Mouse (Mus musculus): ENCODE measurements at regions not wholly inside any gene's neighbourhood (a gene's known extent, or its start where the extent isn't known, plus 50 kb on each side); places are given as distances from the start of the nearest gene placed in this dataset.

GRCm38 (mm10) chr9:115517903-115518302 is 207.7 kb upstream of the Stt3b start:
- H3K4me3 ChIP-seq (replicated peaks; ENCODE audit: extremely low read depth, low read depth, low read length), result no peak overlapping the region
- no peak for DNase-seq
- no peak for TF ChIP-seq POLR2A (IDR thresholded peaks at IDR 0.05; ENCODE audit: borderline replicate concordance, extremely low read depth, low read depth, low read length)
- no peak for TF ChIP-seq CTCF (IDR thresholded peaks at IDR 0.05; ENCODE audit: insufficient read depth, low read length)
- no peaks in the 10 kb centered on the region for H3K4me1 ChIP-seq (ENCODE audit: control insufficient read depth, insufficient read depth, low read length)

- TF ChIP-seq POLR2A (IDR thresholded peaks at IDR 0.05; ENCODE audit: borderline replicate concordance, extremely low read depth, low read depth, low read length) (no peak), CTCF (IDR thresholded peaks at IDR 0.05; ENCODE audit: insufficient read depth, low read length) (no peak)
- WGBS, result 82% methylated on average over 3 of the region's 3 CpGs
- no peak for DNase-seq
- no peaks in the 10 kb centered on the region; the same call in 1 of the 2 replicates for H3K4me1 ChIP-seq (ENCODE audit: control insufficient read depth, insufficient read depth, low read length)
- H3K4me3 ChIP-seq (replicated peaks; ENCODE audit: extremely low read depth, low read depth, low read length), result no peak overlapping the region
Measured at GRCm38 (mm10) chr9:115524161-115524560, 213.9 kb upstream of the Stt3b start.

- H3K4me3 ChIP-seq (replicated peaks; ENCODE audit: extremely low read depth, low read depth, low read length), result no peak overlapping the region
- no peak for DNase-seq
- no peaks in the 10 kb centered on the region; the same call in 1 of the 2 replicates for H3K4me1 ChIP-seq (ENCODE audit: control insufficient read depth, insufficient read depth, low read length)
- WGBS, result 71% methylated on average over 5 of the region's 5 CpGs
- no peak for TF ChIP-seq CTCF (IDR thresholded peaks at IDR 0.05; ENCODE audit: insufficient read depth, low read length)
- no peak for TF ChIP-seq POLR2A (IDR thresholded peaks at IDR 0.05; ENCODE audit: borderline replicate concordance, extremely low read depth, low read depth, low read length)
Measured at GRCm38 (mm10) chr9:115524591-115524990, 214.4 kb upstream of the Stt3b start.

GRCm38 (mm10) chr9:115526322-115526721 is 216.1 kb upstream of the Stt3b start:
- TF ChIP-seq POLR2A (IDR thresholded peaks at IDR 0.05; ENCODE audit: borderline replicate concordance, extremely low read depth, low read depth, low read length), result no peak
- TF ChIP-seq CTCF (IDR thresholded peaks at IDR 0.05; ENCODE audit: insufficient read depth, low read length), result no peak

GRCm38 (mm10) chr9:115526981-115527380 is 216.8 kb upstream of the Stt3b start:
- TF ChIP-seq POLR2A (IDR thresholded peaks at IDR 0.05; ENCODE audit: borderline replicate concordance, extremely low read depth, low read depth, low read length), result no peak
- no peak for TF ChIP-seq CTCF (IDR thresholded peaks at IDR 0.05; ENCODE audit: insufficient read depth, low read length)
- no peaks in the 10 kb centered on the region; the same call in 1 of the 2 replicates for H3K4me1 ChIP-seq (ENCODE audit: control insufficient read depth, insufficient read depth, low read length)
- DNase-seq, result no peak
- WGBS, result 48% methylated on average over 6 of the region's 6 CpGs
- H3K4me3 ChIP-seq (replicated peaks; ENCODE audit: extremely low read depth, low read depth, low read length), result no peak overlapping the region

More at GRCm38 (mm10) chr9:115526322-115526721, 216.1 kb upstream of the Stt3b start:
- Histone ChIP-seq H3K4me1 (ENCODE audit: control insufficient read depth, insufficient read depth, low read length) (no peaks in the 10 kb centered on the region; the same call in 1 of the 2 replicates), H3K4me3 (replicated peaks; ENCODE audit: extremely low read depth, low read depth, low read length) (no peak overlapping the region)
- WGBS, result 77% methylated on average over 4 of the region's 4 CpGs
- no peak for DNase-seq

GRCm38 (mm10) chr9:115534198-115534597 is 224.0 kb upstream of the Stt3b start:
- no peak for TF ChIP-seq POLR2A (IDR thresholded peaks at IDR 0.05; ENCODE audit: borderline replicate concordance, extremely low read depth, low read depth, low read length)
- TF ChIP-seq CTCF (IDR thresholded peaks at IDR 0.05; ENCODE audit: insufficient read depth, low read length), result no peak
- Histone ChIP-seq H3K4me3 (replicated peaks; ENCODE audit: extremely low read depth, low read depth, low read length) (no peak overlapping the region), H3K4me1 (ENCODE audit: control insufficient read depth, insufficient read depth, low read length) (no peaks in the 10 kb centered on the region)
- WGBS, result 67% methylated on average over 3 of the region's 3 CpGs
- no peak for DNase-seq

- H3K4me1 ChIP-seq (ENCODE audit: control insufficient read depth, insufficient read depth, low read length), result peaks cover 13% of the 10 kb centered on the region
- no peak for TF ChIP-seq CTCF (IDR thresholded peaks at IDR 0.05; ENCODE audit: insufficient read depth, low read length)
- TF ChIP-seq POLR2A (IDR thresholded peaks at IDR 0.05; ENCODE audit: borderline replicate concordance, extremely low read depth, low read depth, low read length), result no peak
- WGBS, result 26% methylated on average over 9 of the region's 9 CpGs
- H3K4me3 ChIP-seq (replicated peaks; ENCODE audit: extremely low read depth, low read depth, low read length), result no peak overlapping the region
- DNase-seq, result peak; percentile 23
Measured at GRCm38 (mm10) chr9:115543665-115544064, 233.4 kb upstream of the Stt3b start.

GRCm38 (mm10) chr9:115545178-115545577 is 235.0 kb upstream of the Stt3b start:
- H3K4me3 ChIP-seq (replicated peaks; ENCODE audit: extremely low read depth, low read depth, low read length), result no peak overlapping the region
- DNase-seq, result no peak
- WGBS, result 73% methylated on average over 4 of the region's 4 CpGs
- H3K4me1 ChIP-seq (ENCODE audit: control insufficient read depth, insufficient read depth, low read length), result peaks cover 13% of the 10 kb centered on the region
- TF ChIP-seq POLR2A (IDR thresholded peaks at IDR 0.05; ENCODE audit: borderline replicate concordance, extremely low read depth, low read depth, low read length), result no peak

- Histone ChIP-seq H3K4me3 (replicated peaks; ENCODE audit: extremely low read depth, low read depth, low read length) (no peak overlapping the region), H3K4me1 (ENCODE audit: control insufficient read depth, insufficient read depth, low read length) (peaks cover 13% of the 10 kb centered on the region)
- WGBS, result 83% methylated on average over 2 of the region's 2 CpGs
- DNase-seq, result no peak
- no peak for TF ChIP-seq CTCF (IDR thresholded peaks at IDR 0.05; ENCODE audit: insufficient read depth, low read length)
- no peak for TF ChIP-seq POLR2A (IDR thresholded peaks at IDR 0.05; ENCODE audit: borderline replicate concordance, extremely low read depth, low read depth, low read length)
Measured at GRCm38 (mm10) chr9:115545792-115546191, 235.6 kb upstream of the Stt3b start.

- DNase-seq, result no peak
- TF ChIP-seq POLR2A (IDR thresholded peaks at IDR 0.05; ENCODE audit: borderline replicate concordance, extremely low read depth, low read depth, low read length) (no peak), CTCF (IDR thresholded peaks at IDR 0.05; ENCODE audit: insufficient read depth, low read length) (no peak)
- WGBS, result 48% methylated on average over 8 of the region's 8 CpGs
- peaks cover 9% of the 10 kb centered on the region for H3K4me1 ChIP-seq (ENCODE audit: control insufficient read depth, insufficient read depth, low read length)
- H3K4me3 ChIP-seq (replicated peaks; ENCODE audit: extremely low read depth, low read depth, low read length), result no peak overlapping the region
Measured at GRCm38 (mm10) chr9:115547625-115548325, 237.6 kb upstream of the Stt3b start.
